ENCODE assay signal across 11 mouse cellular contexts in genomic region chr19:27147404-27147803, GRCm38 (mm10).
DNase-seq lines count a peak whose midpoint lies in the region; ATAC-seq lines count a peak whose summit lies in the region.
"Had no signal": no experiment of that assay in that cellular context is flagged by ENCODE, and none has a peak within 500 bp of the region (broad histone marks: within the 10 kb centered on the region; RNA-seq: fewer than 3 reads in every experiment).

No protein-coding gene starts in this region.

- WGBS in kidney, embryonic 14.5 days = 41% methylated on average over 12 of the region's 12 CpGs
- WGBS in hindbrain, embryonic 13.5 days = 89% methylated on average over 12 of the region's 12 CpGs

- H3K27me3 ChIP-seq in kidney, embryonic 14.5 days (ENCODE audit: control insufficient read depth, insufficient read depth, low read length) = no peaks in the 10 kb centered on the region
- no peaks in the 10 kb centered on the region for H3K27me3 ChIP-seq in hindbrain, embryonic 13.5 days
- H3K27me3 ChIP-seq: forebrain, embryonic 13.5 days; heart, embryonic 13.5 days; lung, embryonic 15.5 days had no signal

- no peak overlapping the region for H3K4me2 ChIP-seq in kidney, embryonic 14.5 days (replicated peaks; ENCODE audit: low read depth, low read length)
- H3K4me2 ChIP-seq in hindbrain, embryonic 13.5 days = no peak overlapping the region
- H3K4me2 ChIP-seq: forebrain, embryonic 13.5 days; heart, embryonic 13.5 days; lung, embryonic 15.5 days had no signal

- H3K4me3 ChIP-seq in kidney, embryonic 14.5 days (ENCODE audit: low read length) = no peak overlapping the region
- no peak overlapping the region for H3K4me3 ChIP-seq in hindbrain, embryonic 13.5 days
- H3K4me3 ChIP-seq: forebrain, embryonic 13.5 days; heart, embryonic 13.5 days; lung, embryonic 15.5 days had no signal

- no peak overlapping the region for H3K9ac ChIP-seq in kidney, embryonic 14.5 days (ENCODE audit: low read depth, low read length)
- no peak overlapping the region for H3K9ac ChIP-seq in hindbrain, embryonic 13.5 days
- H3K9ac ChIP-seq: forebrain, embryonic 13.5 days; heart, embryonic 13.5 days; lung, embryonic 15.5 days had no signal

- ATAC-seq in kidney, embryonic 14.5 days (ENCODE audit: low FRiP score, low TSS enrichment) = 0 out of 2 replicates have a peak, but pooled peaks have one; percentile 32
- no peak for ATAC-seq in hindbrain, embryonic 13.5 days (ENCODE audit: low FRiP score)
- ATAC-seq: forebrain, embryonic 13.5 days had no signal

- H3K27ac ChIP-seq in kidney, embryonic 14.5 days (ENCODE audit: low read depth, low read length) = no peak overlapping the region
- no peak overlapping the region for H3K27ac ChIP-seq in hindbrain, embryonic 13.5 days
- H3K27ac ChIP-seq: forebrain, embryonic 13.5 days; stomach, postnatal 0 days had no signal

- H3K4me1 ChIP-seq in kidney, embryonic 14.5 days (ENCODE audit: control insufficient read depth, insufficient read depth, low read length) = peaks cover 4% of the 10 kb centered on the region; the same call in 1 of the 2 replicates
- 0 out of 2 replicates have a peak, but pooled peaks cover 11% of the 10 kb centered on the region for H3K4me1 ChIP-seq in hindbrain, embryonic 13.5 days (replicated peaks)

- no peaks in the 10 kb centered on the region for H3K9me3 ChIP-seq in kidney, embryonic 14.5 days (ENCODE audit: control insufficient read depth, low read length)
- H3K9me3 ChIP-seq in hindbrain, embryonic 13.5 days = no peaks in the 10 kb centered on the region
- H3K9me3 ChIP-seq: lung, embryonic 15.5 days had no signal

- peak; percentile 13 for DNase-seq in ovary, postnatal 36 days (ENCODE audit: low spot score)
- no peak for DNase-seq in ovary, postnatal 10 days (ENCODE audit: low spot score)
- peak; percentile 67 for DNase-seq in gastrocnemius, postnatal 25 days
- DNase-seq in layer of hippocampus, adult 8-10 months (ENCODE audit: low spot score in 2 of 2) = no peak
- no peak for DNase-seq in left cerebral cortex, adult 9 months (ENCODE audit: low spot score in 2 of 2)

- H3K36me3 ChIP-seq in kidney, embryonic 14.5 days (ENCODE audit: control insufficient read depth, insufficient read depth, low read length) = no peaks in the 10 kb centered on the region
- H3K36me3 ChIP-seq in hindbrain, embryonic 13.5 days = no peaks in the 10 kb centered on the region
- H3K36me3 ChIP-seq: heart, embryonic 13.5 days; lung, embryonic 15.5 days had no signal

Comparison
In these comparisons a context has a peak if more than half of its experiments do, and no peak if none do; other contexts are left out.
1. DNase-seq: peak in ovary, postnatal 36 days (single experiment) and gastrocnemius, postnatal 25 days (single experiment); none in ovary, postnatal 10 days (single experiment), layer of hippocampus, adult 8-10 months (0 of 2) and left cerebral cortex, adult 9 months (0 of 2).